Mouse (Mus musculus) midbrain, postnatal 0 days (tissue): Measurements from ENCODE around the gene Cyp51. TPM values are rescaled to one million over a fixed set of nuclear protein-coding genes. Genes with fewer than 3 reads are reported as not detected.

Experiments used
- ATAC-seq: fragments of 200-750 bp; cut with Nextera tagmentation; 2 replicates; pipeline ENCODE4 v1.8.0; 2017; ENCODE audit warnings: moderate number of reproducible peaks, mild to moderate bottlenecking, moderate TSS enrichment, moderate library complexity; ENCODE audit not compliant: low FRiP score
- DNase-seq: peaks from one replicate; pipeline ENCODE4 v3.0.0-alpha.2; 2015; ENCODE audit warnings: low spot score
- H3K27ac ChIP-seq: fragments of 300-500 bp; sonication (generic); 2 replicates; pipeline ENCODE4 v1.5.1; 2014; ENCODE audit warnings: low read depth, mild to moderate bottlenecking, low read length, mixed read lengths
- H3K27me3 ChIP-seq: fragments of 300-500 bp; sonication (generic); 2 replicates; pipeline ENCODE4 v1.6.1; 2014; ENCODE audit warnings: low read length, control low read depth, mixed read lengths; ENCODE audit not compliant: insufficient read depth
- H3K36me3 ChIP-seq: fragments of 300-500 bp; sonication (generic); 2 replicates; pipeline ENCODE4 v1.6.1; 2014; ENCODE audit warnings: low read length, control low read depth, mixed read lengths; ENCODE audit not compliant: insufficient read depth
- H3K4me1 ChIP-seq: fragments of 300-500 bp; sonication (generic); 2 replicates; pipeline ENCODE4 v1.6.1; 2014; ENCODE audit warnings: mild to moderate bottlenecking, control low read depth, antibody characterized with exemption, low read length, mixed read lengths; ENCODE audit not compliant: insufficient read depth
- H3K4me2 ChIP-seq: fragments of 300-500 bp; sonication (generic); 2 replicates; pipeline ENCODE4 v1.6.1; 2014; ENCODE audit warnings: low read depth, mild to moderate bottlenecking, low read length, mixed read lengths; ENCODE audit not compliant: poor library complexity, severe bottlenecking
- H3K4me3 ChIP-seq: fragments of 300-500 bp; sonication (generic); 2 replicates; pipeline ENCODE4 v1.5.1; 2014; ENCODE audit warnings: low read depth, mild to moderate bottlenecking, low read length, moderate library complexity
- H3K9ac ChIP-seq: fragments of 300-500 bp; sonication (generic); replicated peaks from 2 replicates; pipeline ENCODE4 v1.6.1; 2014; ENCODE audit warnings: mild to moderate bottlenecking, low read length, moderate library complexity, mixed read lengths; ENCODE audit not compliant: poor library complexity, severe bottlenecking
- H3K9me3 ChIP-seq: fragments of 300-500 bp; sonication (generic); 2 replicates; pipeline ENCODE4 v1.6.1; 2016; ENCODE audit warnings: low read length, control low read depth
- CTCF ChIP-seq: IDR thresholded peaks from 2 replicates; pipeline ENCODE4 v1.5.1; 2016; ENCODE audit warnings: antibody characterized with exemption, mild to moderate bottlenecking
- WGBS: fragments of 180-500 bp; shearing (Covaris S2); extraction: QIAGEN DNeasy Blood & Tissue Kit; methylation state at CpG from one replicate; pipeline ENCODE4 v1.1.7; 2014; 5-methylcytosine and 5-hydroxymethylcytosine counted together
- polyA plus RNA-seq: library from polyadenylated mRNA; unstranded; fragments of >200 nt; fragmentation: Nextera tagmentation; extraction: Ambion mirVana; gene quantifications from 2 replicates; pipeline ENCODE4 v1.2.1, GENCODE M21; 2015
- total RNA-seq: library from RNA; depleted of rRNA; stranded (reverse); fragments of >200 nt; gene quantifications from 2 replicates; pipeline ENCODE4 v1.2.3, GENCODE M21; 2014

Cyp51 gene
- total and polyA plus RNA-seq, 2 experiments from 2014 or later, result 102 to 232 TPM

DNA sequence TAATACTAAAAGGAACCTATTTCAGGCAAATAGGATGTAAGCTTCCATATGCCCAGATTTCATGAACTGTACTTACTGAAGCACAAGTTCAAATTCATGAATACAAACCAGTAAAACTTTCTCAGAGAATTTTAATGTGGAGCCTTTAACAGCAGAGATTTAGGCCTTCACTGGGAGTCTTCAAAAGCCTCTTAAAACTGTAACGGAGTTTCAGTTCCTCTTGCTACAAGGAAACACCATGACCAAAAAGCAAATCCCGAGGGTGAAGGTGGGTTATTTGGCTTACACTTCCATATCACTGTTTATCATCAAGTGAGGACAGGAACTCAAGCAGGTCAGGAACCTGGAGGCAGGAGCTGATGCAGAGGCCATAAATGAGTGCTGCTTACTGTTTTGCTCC lies 23.0 kb downstream of the Cyp51 start:
- WGBS, result 89% methylated on average over 2 of the region's 2 CpGs

GRCm38 (mm10) chr5:4080861-4081260 lies 23.7 kb downstream of the Cyp51 start:
- Histone ChIP-seq H3K27ac (no peak overlapping the region), H3K4me3 (no peak overlapping the region), H3K9ac (no peak overlapping the region), H3K36me3 (peaks cover 62% of the 10 kb centered on the region), H3K9me3 (no peaks in the 10 kb centered on the region), H3K4me1 (no peaks in the 10 kb centered on the region), H3K4me2 (no peak overlapping the region), H3K27me3 (no peaks in the 10 kb centered on the region)
- TF ChIP-seq CTCF, result no peak
- DNase-seq, result no peak
- 87% methylated on average over 2 of the region's 2 CpGs for WGBS
- ATAC-seq, result no peak

More for the DNA sequence above, 23.0 kb downstream of the Cyp51 start:
- peaks cover 67% of the 10 kb centered on the region for H3K36me3 ChIP-seq
- no peak overlapping the region for H3K4me3 ChIP-seq
- no peak for TF ChIP-seq CTCF
- H3K4me2 ChIP-seq, result no peak overlapping the region
- H3K9me3 ChIP-seq, result no peaks in the 10 kb centered on the region
- DNase-seq (no peak), ATAC-seq (no peak)
- no peak overlapping the region for H3K9ac ChIP-seq
- no peak overlapping the region for H3K27ac ChIP-seq
- H3K4me1 ChIP-seq, result no peaks in the 10 kb centered on the region
- no peaks in the 10 kb centered on the region for H3K27me3 ChIP-seq

DNA sequence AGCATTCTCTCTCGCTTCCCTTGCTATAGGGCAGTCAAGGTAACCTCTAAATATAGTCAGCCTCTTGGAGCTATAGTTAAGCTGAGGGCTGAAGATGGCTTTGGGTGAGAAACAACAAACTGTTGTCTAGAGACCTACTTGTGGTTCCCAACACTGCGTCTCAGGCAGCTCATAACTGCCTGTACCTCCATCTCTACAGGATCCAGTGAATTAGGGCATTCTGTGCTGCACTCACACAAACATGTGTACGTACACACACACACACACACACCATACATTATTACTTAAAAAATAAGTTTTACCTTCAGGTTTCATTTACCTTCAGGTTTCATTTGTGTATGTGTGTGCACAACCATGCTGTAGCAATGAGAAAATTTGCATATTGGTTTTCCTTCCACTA lies 25.5 kb downstream of the Cyp51 start:
- TF ChIP-seq CTCF, result no peak
- no peak overlapping the region for H3K4me2 ChIP-seq
- no peaks in the 10 kb centered on the region for H3K27me3 ChIP-seq
- 96% methylated on average over 3 of the region's 3 CpGs for WGBS
- H3K27ac ChIP-seq, result no peak overlapping the region
- no peak for DNase-seq
- no peaks in the 10 kb centered on the region for H3K9me3 ChIP-seq
- no peaks in the 10 kb centered on the region for H3K4me1 ChIP-seq
- no peak overlapping the region for H3K4me3 ChIP-seq
- no peak overlapping the region for H3K9ac ChIP-seq
- peaks cover 57% of the 10 kb centered on the region; the same call in 1 of the 2 replicates for H3K36me3 ChIP-seq
- ATAC-seq, result no peak; the same call in 1 of the 2 replicates

DNA sequence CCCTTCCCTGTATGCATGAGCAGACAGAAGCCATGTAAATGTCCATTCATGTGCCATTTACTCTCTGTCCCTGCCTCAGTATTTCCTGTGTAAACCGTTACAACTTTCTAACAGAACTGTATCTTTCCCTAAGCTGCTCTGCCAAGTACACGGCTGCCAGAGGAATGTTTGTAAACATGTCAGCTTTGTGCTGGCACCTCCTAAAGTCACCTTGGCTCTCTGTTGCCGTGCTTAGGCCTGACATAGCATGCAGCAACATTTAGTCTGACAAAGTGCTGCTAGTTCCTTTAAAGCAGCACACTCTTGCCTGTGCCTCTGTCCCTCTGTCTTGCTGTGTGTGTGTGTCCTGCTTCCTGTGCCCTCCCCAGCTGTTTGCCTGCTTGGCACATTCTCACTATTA lies 37.3 kb downstream of the Cyp51 start:
- H3K27ac ChIP-seq, result no peak overlapping the region
- H3K36me3 ChIP-seq, result peaks cover 74% of the 10 kb centered on the region
- WGBS, result 90% methylated on average over 3 of the region's 3 CpGs
- no peak for ATAC-seq
- TF ChIP-seq CTCF, result no peak
- H3K27me3 ChIP-seq, result no peaks in the 10 kb centered on the region
- no peak for DNase-seq
- H3K9me3 ChIP-seq, result no peaks in the 10 kb centered on the region
- no peak overlapping the region for H3K4me3 ChIP-seq
- H3K9ac ChIP-seq, result no peak overlapping the region
- H3K4me1 ChIP-seq, result no peaks in the 10 kb centered on the region
- H3K4me2 ChIP-seq, result no peak overlapping the region

DNA sequence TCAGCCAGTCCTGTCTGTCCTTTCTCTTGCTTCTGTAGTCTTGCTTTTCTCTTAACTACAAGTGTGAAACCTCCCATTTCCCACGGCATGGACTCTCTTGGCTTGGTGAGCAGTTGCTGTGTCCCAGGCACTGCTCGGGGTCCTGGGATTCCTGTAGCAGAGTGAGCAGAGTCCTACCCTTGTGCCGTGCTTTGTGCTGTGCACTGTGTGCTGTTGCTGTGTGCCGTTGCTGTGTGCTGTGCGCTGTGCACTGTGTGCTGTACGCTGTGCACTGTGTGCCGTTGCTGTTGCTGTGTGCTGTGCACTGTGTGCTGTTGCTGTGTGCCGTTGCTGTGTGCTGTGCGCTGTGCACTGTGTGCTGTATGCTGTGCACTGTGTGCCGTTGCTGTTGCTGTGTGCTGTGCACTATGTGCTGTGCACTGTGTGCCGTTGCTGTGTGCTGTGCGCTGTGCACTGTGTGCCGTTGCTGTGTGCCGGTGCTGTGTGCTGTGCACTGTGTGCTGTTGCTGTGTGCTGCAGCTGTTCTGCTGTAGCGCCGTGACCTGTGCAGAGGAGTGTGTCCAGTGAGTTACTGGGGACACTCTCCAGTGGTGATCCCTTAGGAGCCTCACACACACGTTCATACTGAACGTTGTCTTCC lies 38.0 kb downstream of the Cyp51 start:
- Histone ChIP-seq H3K9ac (no peak overlapping the region), H3K4me1 (no peaks in the 10 kb centered on the region), H3K27me3 (no peaks in the 10 kb centered on the region), H3K27ac (no peak overlapping the region), H3K9me3 (no peaks in the 10 kb centered on the region), H3K36me3 (peaks cover 70% of the 10 kb centered on the region), H3K4me3 (no peak overlapping the region), H3K4me2 (no peak overlapping the region)
- ATAC-seq, result no peak
- DNase-seq, result no peak
- TF ChIP-seq CTCF, result no peak
- 95% methylated on average over 18 of the region's 18 CpGs for WGBS

DNA sequence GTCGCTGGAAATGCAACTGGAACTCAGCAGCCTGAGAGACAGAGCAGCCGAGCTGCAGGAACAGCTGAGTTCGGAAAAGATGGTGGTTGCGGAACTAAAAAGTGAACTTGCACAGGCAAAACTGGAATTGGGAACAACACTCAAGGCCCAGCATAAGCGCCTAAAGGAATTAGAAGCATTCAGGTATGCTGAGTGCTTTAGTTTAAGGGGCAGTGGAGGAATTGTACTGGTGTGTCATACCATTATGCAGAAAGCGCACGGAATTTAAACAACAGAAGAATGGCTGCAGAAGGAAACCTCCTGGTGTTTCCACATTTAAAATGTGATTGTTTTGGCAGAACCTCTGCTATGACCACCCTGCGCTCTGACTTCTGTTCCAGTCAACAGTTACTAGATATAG lies 44.2 kb downstream of the Cyp51 start:
- no peak for DNase-seq
- Histone ChIP-seq H3K27ac (no peak overlapping the region), H3K4me1 (no peaks in the 10 kb centered on the region), H3K9ac (no peak overlapping the region), H3K4me3 (no peak overlapping the region), H3K27me3 (no peaks in the 10 kb centered on the region), H3K9me3 (no peaks in the 10 kb centered on the region), H3K36me3 (peaks cover 62% of the 10 kb centered on the region), H3K4me2 (no peak overlapping the region)
- TF ChIP-seq CTCF, result no peak
- no peak for ATAC-seq
- 95% methylated on average over 8 of the region's 8 CpGs for WGBS
